Mouse (Mus musculus) C2C12 (cell line): ENCODE measurements around the gene Nmt1.
A peak's percentile ranks its signal among the peaks of the same experiment; 100 is the strongest.

ENCODE experiments used
- CTCF ChIP-seq: IDR thresholded peaks from one replicate; pipeline ENCODE4 v1.5.1; 2011; ENCODE audit not compliant: control insufficient read depth, insufficient read depth, insufficient read length
- FOSL1 ChIP-seq: IDR thresholded peaks from one replicate; pipeline ENCODE4 v1.8.0; 2011; ENCODE audit warnings: mild to moderate bottlenecking, low read length; ENCODE audit not compliant: poor library complexity, insufficient read depth, severe bottlenecking
- MAX ChIP-seq: IDR thresholded peaks from one replicate; pipeline ENCODE4 v1.6.1; 2011; ENCODE audit warnings: mild to moderate bottlenecking, control low read depth
- MYOD1 ChIP-seq: IDR thresholded peaks from one replicate; pipeline ENCODE4 v1.6.1; 2011; ENCODE audit warnings: low read depth; ENCODE audit not compliant: control insufficient read depth, insufficient read length
- MYOG ChIP-seq: IDR thresholded peaks from one replicate; pipeline ENCODE4 v1.6.1; 2011; ENCODE audit not compliant: control insufficient read depth, insufficient read length; ENCODE audit errors: extremely low read depth
- USF1 ChIP-seq: IDR thresholded peaks from one replicate; pipeline ENCODE4 v1.6.1; 2011; ENCODE audit warnings: low read depth, mild to moderate bottlenecking, control low read depth, moderate library complexity

- no peak for TF ChIP-seq MYOG
- no peak for TF ChIP-seq CTCF
- no peak for TF ChIP-seq MAX
- no peak for TF ChIP-seq FOSL1
- peak; percentile 54 for TF ChIP-seq USF1
- no peak for TF ChIP-seq MYOD1
Observed at GRCm38 (mm10) chr11:103053191-103054076, 25.4 kb downstream of the Nmt1 start.
